Mouse (Mus musculus) hindbrain, embryonic 14.5 days (tissue): Measurements from ENCODE around the gene Hemgn. TPM values are rescaled to one million over a fixed set of nuclear protein-coding genes. Genes with fewer than 3 reads are reported as not detected.

Experiments
- ATAC-seq: fragments of 200-750 bp; cut with Nextera tagmentation; 2 replicates; pipeline ENCODE4 v1.8.0; 2017; ENCODE audit warnings: moderate number of reproducible peaks, mild to moderate bottlenecking, moderate TSS enrichment, moderate library complexity; ENCODE audit not compliant: low FRiP score
- DNase-seq: peaks from one replicate; pipeline ENCODE4 v3.0.0-alpha.2; 2015; ENCODE audit warnings: low spot score
- H3K27ac ChIP-seq: fragments of 300-500 bp; sonication (generic); 2 replicates; pipeline ENCODE4 v1.5.1; 2014; ENCODE audit warnings: mild to moderate bottlenecking, moderate library complexity
- H3K27me3 ChIP-seq: fragments of 300-500 bp; sonication (generic); 2 replicates; pipeline ENCODE4 v1.6.1; 2014; ENCODE audit warnings: mild to moderate bottlenecking, low read length, mixed read lengths; ENCODE audit not compliant: control insufficient read depth, insufficient read depth
- H3K36me3 ChIP-seq: fragments of 300-500 bp; sonication (generic); replicated peaks from 2 replicates; pipeline ENCODE4 v1.6.1; 2014; ENCODE audit not compliant: control insufficient read depth, insufficient read depth
- H3K4me1 ChIP-seq: fragments of 300-500 bp; sonication (generic); replicated peaks from 2 replicates; pipeline ENCODE4 v1.6.1; 2014; ENCODE audit warnings: antibody characterized with exemption, low read length, mixed read lengths; ENCODE audit not compliant: control insufficient read depth, insufficient read depth
- H3K4me2 ChIP-seq: fragments of 300-500 bp; sonication (generic); replicated peaks from 2 replicates; pipeline ENCODE4 v1.6.1; 2014; ENCODE audit warnings: mild to moderate bottlenecking, moderate library complexity
- H3K4me3 ChIP-seq: fragments of 300-500 bp; sonication (generic); replicated peaks from 2 replicates; pipeline ENCODE4 v1.5.1; 2014; ENCODE audit warnings: mild to moderate bottlenecking, low read length
- H3K9ac ChIP-seq: fragments of 300-500 bp; sonication (generic); 2 replicates; pipeline ENCODE4 v1.6.1; 2014
- H3K9me3 ChIP-seq: fragments of 300-500 bp; sonication (generic); 2 replicates; pipeline ENCODE4 v1.6.1; 2016; ENCODE audit warnings: low read length; ENCODE audit not compliant: control insufficient read depth
- WGBS: fragments of 180-500 bp; shearing (Covaris S2); extraction: QIAGEN DNeasy Blood & Tissue Kit; methylation state at CpG from one replicate; pipeline ENCODE4 v1.1.7; 2014; 5-methylcytosine and 5-hydroxymethylcytosine counted together
- polyA plus RNA-seq: library from polyadenylated mRNA; unstranded; fragments of >200 nt; fragmentation: Nextera tagmentation; extraction: Ambion mirVana; gene quantifications from 2 replicates; pipeline ENCODE4 v1.2.1, GENCODE M21; 2014

Gene Hemgn
- polyA plus RNA-seq, 1 experiment from 2014 or later: 0.27 TPM

GRCm38 (mm10) chr4:46451240-46451757 is 38.0 kb upstream of the Hemgn start:
- Histone ChIP-seq H3K4me3 (peak overlapping the region; percentile 95), H3K9ac (peak overlapping the region; percentile 97), H3K27me3 (no peaks in the 10 kb centered on the region), H3K4me1 (peaks cover 24% of the 10 kb centered on the region), H3K36me3 (no peaks in the 10 kb centered on the region), H3K9me3 (no peaks in the 10 kb centered on the region), H3K27ac (peak overlapping the region; percentile 98), H3K4me2 (peak overlapping the region; percentile 82)
- DNase-seq (peak; percentile 55), ATAC-seq (peak; percentile 49)
- under 1% methylated on average over 60 of the region's 70 CpGs for WGBS

GRCm38 (mm10) chr4:46450519-46451131 is 37.3 kb upstream of the Hemgn start, which contains the start of gene Anp32b:
Gene Anp32b, plus strand, starts transcription at chr4:46450902.
- H3K36me3 ChIP-seq: no peaks in the 10 kb centered on the region
- WGBS: under 1% methylated on average over 58 of the region's 66 CpGs

GRCm38 (mm10) chr4:46450020-46450518 is 36.8 kb upstream of the Hemgn start:
- Histone ChIP-seq H3K4me1 (peaks cover 24% of the 10 kb centered on the region), H3K27ac (peak overlapping the region; percentile 98), H3K36me3 (no peaks in the 10 kb centered on the region), H3K9me3 (no peaks in the 10 kb centered on the region), H3K9ac (peak overlapping the region; percentile 97), H3K4me3 (peak overlapping the region; percentile 95), H3K4me2 (peak overlapping the region; percentile 82), H3K27me3 (no peaks in the 10 kb centered on the region)
- no peak for DNase-seq
- WGBS: 31% methylated on average over 7 of the region's 7 CpGs
- ATAC-seq: no peak

More at GRCm38 (mm10) chr4:46450519-46451131, 37.3 kb upstream of the Hemgn start, which contains the start of gene Anp32b:
- peaks cover 24% of the 10 kb centered on the region for H3K4me1 ChIP-seq
- DNase-seq (peak; percentile 90), ATAC-seq (peak; percentile 95)
- peak within 1 kb of the TSS; percentile 82 for H3K4me2 ChIP-seq
- H3K9me3 ChIP-seq: no peaks in the 10 kb centered on the region
- H3K9ac ChIP-seq: peak within 1 kb of the TSS; percentile 97
- peak within 1 kb of the TSS; percentile 95 for H3K4me3 ChIP-seq
- peak within 1 kb of the TSS; percentile 98 for H3K27ac ChIP-seq
- no peaks in the 10 kb centered on the region for H3K27me3 ChIP-seq

- no peak for ATAC-seq
- Histone ChIP-seq H3K4me1 (peaks cover 20% of the 10 kb centered on the region; the same call in 1 of the 2 replicates), H3K9ac (no peak overlapping the region), H3K36me3 (no peaks in the 10 kb centered on the region), H3K4me3 (no peak overlapping the region), H3K27me3 (no peaks in the 10 kb centered on the region), H3K4me2 (no peak overlapping the region), H3K9me3 (no peaks in the 10 kb centered on the region), H3K27ac (no peak overlapping the region)
- WGBS: 37% methylated on average over 6 of the region's 6 CpGs
- DNase-seq: no peak
Observed at GRCm38 (mm10) chr4:46448886-46449285, 35.6 kb upstream of the Hemgn start.

- Histone ChIP-seq H3K9ac (no peak overlapping the region), H3K27ac (no peak overlapping the region), H3K9me3 (no peaks in the 10 kb centered on the region), H3K27me3 (no peaks in the 10 kb centered on the region), H3K4me3 (no peak overlapping the region), H3K36me3 (no peaks in the 10 kb centered on the region), H3K4me1 (peaks cover 9% of the 10 kb centered on the region; the same call in 1 of the 2 replicates), H3K4me2 (no peak overlapping the region)
- 79% methylated on average over 1 of the region's 1 CpGs for WGBS
- DNase-seq (no peak), ATAC-seq (no peak)
Observed at GRCm38 (mm10) chr4:46447461-46447860, 34.2 kb upstream of the Hemgn start.

- Histone ChIP-seq H3K36me3 (no peaks in the 10 kb centered on the region), H3K9ac (no peak overlapping the region), H3K4me3 (no peak overlapping the region), H3K9me3 (no peaks in the 10 kb centered on the region), H3K4me2 (no peak overlapping the region), H3K27ac (0 out of 2 replicates have a peak overlapping the region, but pooled peaks have one; percentile 5), H3K27me3 (no peaks in the 10 kb centered on the region), H3K4me1 (0 out of 2 replicates have a peak, but pooled peaks cover 6% of the 10 kb centered on the region)
- DNase-seq: no peak
- no peak for ATAC-seq
- 51% methylated on average over 9 of the region's 9 CpGs for WGBS
Observed at GRCm38 (mm10) chr4:46445237-46445945, 32.1 kb upstream of the Hemgn start.

- Histone ChIP-seq H3K9me3 (no peaks in the 10 kb centered on the region), H3K36me3 (no peaks in the 10 kb centered on the region), H3K4me2 (no peak overlapping the region), H3K4me1 (no peaks in the 10 kb centered on the region), H3K27me3 (no peaks in the 10 kb centered on the region), H3K9ac (no peak overlapping the region), H3K4me3 (no peak overlapping the region), H3K27ac (no peak overlapping the region)
- ATAC-seq (no peak), DNase-seq (no peak)
- 67% methylated on average over 4 of the region's 4 CpGs for WGBS
Observed at GRCm38 (mm10) chr4:46442501-46442900, 29.2 kb upstream of the Hemgn start.

- ATAC-seq (no peak), DNase-seq (no peak)
- Histone ChIP-seq H3K27me3 (no peaks in the 10 kb centered on the region), H3K36me3 (no peaks in the 10 kb centered on the region), H3K4me2 (no peak overlapping the region), H3K27ac (no peak overlapping the region), H3K4me1 (0 out of 2 replicates have a peak, but pooled peaks cover 4% of the 10 kb centered on the region), H3K4me3 (no peak overlapping the region), H3K9me3 (no peaks in the 10 kb centered on the region), H3K9ac (no peak overlapping the region)
- WGBS: 94% methylated on average over 12 of the region's 12 CpGs
Observed at GRCm38 (mm10) chr4:46432339-46433036, 19.2 kb upstream of the Hemgn start.
